Mouse (Mus musculus) hindbrain, postnatal 0 days (tissue): ENCODE results near the gene Uggt1. TPM values are rescaled to one million over a fixed set of nuclear protein-coding genes. Genes with fewer than 3 reads are reported as not detected.

ENCODE experiments used
- ATAC-seq: fragments of 200-750 bp; cut with Nextera tagmentation; 2 replicates; pipeline ENCODE4 v1.8.0; 2017; ENCODE audit warnings: mild to moderate bottlenecking, moderate TSS enrichment, moderate library complexity
- DNase-seq: peaks from one replicate; pipeline ENCODE4 v3.0.0-alpha.2; 2015; ENCODE audit warnings: low spot score
- H3K27ac ChIP-seq: fragments of 300-500 bp; sonication (generic); 2 replicates; pipeline ENCODE4 v1.5.1; 2014; ENCODE audit warnings: mild to moderate bottlenecking
- H3K27me3 ChIP-seq: fragments of 300-500 bp; sonication (generic); 2 replicates; pipeline ENCODE4 v1.6.1; 2014; ENCODE audit warnings: low read length, mixed read lengths; ENCODE audit not compliant: insufficient read depth
- H3K36me3 ChIP-seq: fragments of 300-500 bp; sonication (generic); 2 replicates; pipeline ENCODE4 v1.6.1; 2014; ENCODE audit warnings: low read length, mixed read lengths; ENCODE audit not compliant: insufficient read depth
- H3K4me1 ChIP-seq: fragments of 300-500 bp; sonication (generic); 2 replicates; pipeline ENCODE4 v1.6.1; 2014; ENCODE audit warnings: antibody characterized with exemption, low read length, mixed read lengths; ENCODE audit not compliant: insufficient read depth
- H3K4me2 ChIP-seq: fragments of 300-500 bp; sonication (generic); 2 replicates; pipeline ENCODE4 v1.6.1; 2014; ENCODE audit warnings: low read depth, mild to moderate bottlenecking, low read length, moderate library complexity, mixed read lengths
- H3K4me3 ChIP-seq: fragments of 300-500 bp; sonication (generic); 2 replicates; pipeline ENCODE4 v1.5.1; 2014; ENCODE audit warnings: low read length
- H3K9ac ChIP-seq: fragments of 300-500 bp; sonication (generic); replicated peaks from 2 replicates; pipeline ENCODE4 v1.6.1; 2014; ENCODE audit warnings: mild to moderate bottlenecking, low read length, moderate library complexity, mixed read lengths
- H3K9me3 ChIP-seq: fragments of 300-500 bp; sonication (generic); 2 replicates; pipeline ENCODE4 v1.6.1; 2016; ENCODE audit warnings: low read length, mixed read lengths
- CTCF ChIP-seq: IDR thresholded peaks from 2 replicates; pipeline ENCODE4 v1.5.1; 2016; ENCODE audit warnings: antibody characterized with exemption, control low read depth, low read depth
- WGBS: fragments of 180-500 bp; shearing (Covaris S2); extraction: QIAGEN DNeasy Blood & Tissue Kit; methylation state at CpG from one replicate; pipeline ENCODE4 v1.1.7; 2014; 5-methylcytosine and 5-hydroxymethylcytosine counted together
- polyA plus RNA-seq: library from polyadenylated mRNA; unstranded; fragments of >200 nt; fragmentation: Nextera tagmentation; extraction: Ambion mirVana; gene quantifications from 2 replicates; pipeline ENCODE4 v1.2.1, GENCODE M21; 2015
- total RNA-seq: library from RNA; depleted of rRNA; stranded (reverse); fragments of >200 nt; gene quantifications from 2 replicates; pipeline ENCODE4 v1.2.3, GENCODE M21; 2014

Uggt1 gene
- total and polyA plus RNA-seq, 2 experiments from 2014 or later: 24.3 to 33.5 TPM

GRCm38 (mm10) chr1:36259281-36259680 lies 14.8 kb upstream of the Uggt1 start:
- no peak for TF ChIP-seq CTCF
- DNase-seq: no peak
- Histone ChIP-seq H3K27ac (no peak overlapping the region), H3K27me3 (no peaks in the 10 kb centered on the region), H3K4me2 (no peak overlapping the region), H3K9ac (no peak overlapping the region), H3K36me3 (no peaks in the 10 kb centered on the region), H3K9me3 (no peaks in the 10 kb centered on the region), H3K4me1 (0 out of 2 replicates have a peak, but pooled peaks cover 6% of the 10 kb centered on the region), H3K4me3 (no peak overlapping the region)
- 99% methylated on average over 2 of the region's 2 CpGs for WGBS
- ATAC-seq: no peak

GRCm38 (mm10) chr1:36258631-36259030 lies 14.1 kb upstream of the Uggt1 start:
- no peak overlapping the region for H3K9ac ChIP-seq
- no peak overlapping the region for H3K4me2 ChIP-seq
- whole genome bisulfite sequencing: 61% methylated on average over 2 of the region's 2 CpGs
- no peak overlapping the region for H3K4me3 ChIP-seq
- 0 out of 2 replicates have a peak, but pooled peaks cover 6% of the 10 kb centered on the region for H3K4me1 ChIP-seq
- no peaks in the 10 kb centered on the region for H3K27me3 ChIP-seq
- H3K36me3 ChIP-seq: no peaks in the 10 kb centered on the region
- DNase-seq (no peak), ATAC-seq (no peak)
- no peak overlapping the region for H3K27ac ChIP-seq
- no peaks in the 10 kb centered on the region for H3K9me3 ChIP-seq
- TF ChIP-seq CTCF: no peak

- H3K4me2 ChIP-seq: no peak overlapping the region
- ATAC-seq (no peak), DNase-seq (no peak)
- no peak overlapping the region for H3K9ac ChIP-seq
- H3K4me1 ChIP-seq: 0 out of 2 replicates have a peak, but pooled peaks cover 6% of the 10 kb centered on the region
- TF ChIP-seq CTCF: no peak
- H3K9me3 ChIP-seq: no peaks in the 10 kb centered on the region
- WGBS: 87% methylated on average over 8 of the region's 8 CpGs
- no peaks in the 10 kb centered on the region for H3K36me3 ChIP-seq
- H3K27ac ChIP-seq: no peak overlapping the region
- no peaks in the 10 kb centered on the region for H3K27me3 ChIP-seq
- no peak overlapping the region for H3K4me3 ChIP-seq
Measured at GRCm38 (mm10) chr1:36257276-36257675, 12.8 kb upstream of the Uggt1 start.

- peak overlapping the region; percentile 51 for H3K4me2 ChIP-seq
- no peaks in the 10 kb centered on the region for H3K9me3 ChIP-seq
- 17% methylated on average over 20 of the region's 20 CpGs for WGBS
- ATAC-seq (no peak), DNase-seq (no peak)
- H3K4me1 ChIP-seq: 0 out of 2 replicates have a peak, but pooled peaks cover 6% of the 10 kb centered on the region
- H3K27ac ChIP-seq: no peak overlapping the region
- no peaks in the 10 kb centered on the region for H3K36me3 ChIP-seq
- no peak overlapping the region for H3K4me3 ChIP-seq
- H3K27me3 ChIP-seq: no peaks in the 10 kb centered on the region
- no peak overlapping the region for H3K9ac ChIP-seq
- peak; percentile 35; the same call in 1 of the 2 replicates for TF ChIP-seq CTCF
Measured at GRCm38 (mm10) chr1:36255871-36256640, 11.5 kb upstream of the Uggt1 start.

- peak; percentile 71 for TF ChIP-seq CTCF
- peak overlapping the region; percentile 51 for H3K4me2 ChIP-seq
- H3K4me1 ChIP-seq: 0 out of 2 replicates have a peak, but pooled peaks cover 6% of the 10 kb centered on the region
- DNase-seq (peak; percentile 62), ATAC-seq (peak; percentile 60; the same call in 1 of the 2 replicates)
- no peaks in the 10 kb centered on the region for H3K27me3 ChIP-seq
- 0 out of 2 replicates have a peak overlapping the region, but pooled peaks have one; percentile 22 for H3K9ac ChIP-seq
- 8% methylated on average over 25 of the region's 25 CpGs for WGBS
- H3K9me3 ChIP-seq: no peaks in the 10 kb centered on the region
- peak overlapping the region; percentile 7; the same call in 1 of the 2 replicates for H3K4me3 ChIP-seq
- H3K27ac ChIP-seq: 0 out of 2 replicates have a peak overlapping the region, but pooled peaks have one; percentile 26
- H3K36me3 ChIP-seq: no peaks in the 10 kb centered on the region
Measured at GRCm38 (mm10) chr1:36254635-36255360, 10.3 kb upstream of the Uggt1 start.

DNA sequence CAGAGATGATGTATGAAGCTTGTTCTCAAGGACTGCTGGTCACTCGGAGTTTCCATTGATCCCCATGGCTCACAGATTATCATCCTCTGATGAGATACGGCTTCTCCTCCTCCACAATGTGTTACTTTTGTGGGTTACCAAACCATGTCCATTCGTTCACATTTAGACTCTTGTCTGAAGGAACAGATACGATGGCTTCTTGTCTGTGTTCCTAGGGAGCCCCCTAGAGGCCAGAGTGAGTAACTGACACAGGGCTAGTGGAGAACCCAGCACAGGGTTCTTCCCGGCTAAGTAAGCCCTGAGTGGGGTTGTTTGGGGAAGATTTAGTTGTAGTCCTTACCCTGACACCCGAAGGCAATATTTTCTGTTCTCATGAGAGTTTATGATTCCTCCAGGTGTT lies 8.3 kb upstream of the Uggt1 start:
- H3K4me1 ChIP-seq: 0 out of 2 replicates have a peak, but pooled peaks cover 6% of the 10 kb centered on the region
- no peak overlapping the region for H3K4me2 ChIP-seq
- H3K4me3 ChIP-seq: no peak overlapping the region
- TF ChIP-seq CTCF: peak; percentile 91
- no peak overlapping the region for H3K27ac ChIP-seq
- DNase-seq (peak; percentile 87), ATAC-seq (peak; percentile 65)
- no peaks in the 10 kb centered on the region for H3K9me3 ChIP-seq
- H3K36me3 ChIP-seq: no peaks in the 10 kb centered on the region
- 7% methylated on average over 6 of the region's 6 CpGs for WGBS
- no peaks in the 10 kb centered on the region for H3K27me3 ChIP-seq
- H3K9ac ChIP-seq: no peak overlapping the region
